Mouse (Mus musculus) retina, postnatal 1 day (tissue): ENCODE data around the gene Tspan14.

Experiments used
- DNase-seq: peaks from one replicate; pipeline ENCODE4 v3.0.0-alpha.2; 2012

Gene Tspan14

DNA sequence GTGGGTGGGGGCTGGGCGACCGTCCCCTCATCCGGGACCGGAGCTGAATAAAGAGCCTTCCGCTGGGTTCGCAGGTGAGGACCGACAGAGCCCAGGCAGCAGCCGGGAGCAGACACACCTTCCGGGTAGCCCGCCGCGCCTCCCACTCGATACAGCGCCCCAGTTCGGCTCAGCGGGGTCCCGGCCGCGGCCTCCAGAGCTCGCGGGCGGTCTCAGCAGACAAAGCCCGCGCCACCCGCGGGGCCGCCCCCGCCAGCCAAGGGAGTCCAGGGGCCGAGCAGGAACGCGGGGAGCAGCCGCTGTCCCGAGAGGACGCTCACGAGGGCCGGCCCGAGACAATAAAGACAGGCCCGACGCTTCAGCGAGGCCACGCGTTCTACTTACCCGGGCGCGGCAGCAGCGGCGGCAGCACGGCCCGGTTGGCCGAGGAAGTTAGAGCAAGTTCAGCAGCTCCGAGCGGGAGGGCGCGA lies at the start of gene Tspan14:
Tspan14 (minus strand) TSS at position 416 of the 470 bp plus-strand sequence.
- no peak for DNase-seq

DNA sequence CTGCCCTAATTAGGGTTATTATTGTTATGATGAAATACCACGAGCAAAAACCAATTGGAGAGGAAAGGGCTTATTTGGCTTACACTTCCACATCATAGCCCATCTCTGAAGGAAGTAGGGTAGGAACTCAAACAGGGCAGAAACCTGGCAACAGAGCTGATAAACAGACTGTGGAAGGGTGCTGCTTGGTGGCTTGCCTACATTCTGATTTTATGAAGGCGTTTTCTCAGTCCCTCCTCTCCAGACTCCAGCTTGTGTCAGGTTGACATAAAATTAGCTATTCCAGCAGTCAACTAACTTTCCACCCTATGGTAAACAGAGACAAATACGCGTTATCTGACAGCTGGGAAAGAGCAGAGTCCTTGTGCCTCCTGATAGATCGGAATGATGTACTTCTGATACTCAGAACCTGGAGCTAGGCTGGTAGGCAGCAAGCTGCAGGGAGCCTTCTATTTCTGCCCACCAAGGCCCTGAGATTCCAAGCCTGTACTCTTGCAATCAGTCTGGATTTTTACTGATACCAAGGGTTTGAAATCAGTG lies 48.2 kb upstream of the Tspan14 start:
- DNase-seq: no peak

DNA sequence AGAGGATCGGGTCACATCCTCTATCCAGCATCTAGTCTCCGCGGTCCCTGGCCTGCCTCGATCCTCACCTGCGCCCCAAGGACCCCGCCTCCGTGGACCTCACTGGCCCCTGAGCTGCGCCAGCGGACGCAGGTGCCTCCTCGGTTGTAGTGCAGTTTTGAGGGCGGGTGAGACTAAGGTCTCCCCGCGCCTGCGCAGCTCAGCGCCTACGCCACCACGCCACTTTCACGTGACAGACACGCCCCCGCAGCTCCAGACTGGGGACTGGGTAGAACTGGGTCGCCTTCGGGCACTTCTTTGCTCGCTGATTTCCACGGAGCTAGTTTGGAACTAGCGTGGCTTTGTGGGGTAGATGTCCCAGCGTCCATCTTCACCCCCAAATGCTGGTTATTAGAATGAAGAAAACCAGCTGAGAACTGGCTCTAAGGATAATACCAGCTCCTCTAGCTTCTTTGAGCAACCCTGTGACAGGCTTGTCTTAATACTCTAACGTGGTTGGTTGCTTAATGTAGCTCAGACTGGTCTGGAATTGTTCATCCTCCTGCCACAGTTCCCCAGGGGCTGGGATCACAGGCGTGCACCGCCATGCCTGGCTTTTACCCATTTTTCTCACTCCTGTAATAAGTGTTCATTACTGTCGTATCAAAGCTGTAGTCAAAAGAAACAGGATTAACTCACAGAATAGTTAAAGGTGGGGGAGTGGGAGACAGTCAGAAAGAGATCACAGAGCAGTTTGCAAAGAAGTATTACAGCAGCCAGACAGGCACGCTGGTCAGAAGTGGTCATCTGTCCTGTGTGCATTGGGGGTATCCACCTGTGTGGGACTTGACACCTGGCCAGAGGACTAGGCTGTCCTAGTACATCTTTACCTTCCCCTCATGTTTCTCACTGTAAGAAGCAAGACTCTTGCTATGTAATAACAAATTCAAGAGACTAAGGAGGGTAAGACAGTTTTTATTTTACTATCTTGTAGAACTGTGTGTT lies 47.3 kb upstream of the Tspan14 start, which contains the start of gene Fam213a:
Fam213a (minus strand) TSS at position 159 of the 984 bp plus-strand sequence.
- peak; percentile 94 for DNase-seq

DNA sequence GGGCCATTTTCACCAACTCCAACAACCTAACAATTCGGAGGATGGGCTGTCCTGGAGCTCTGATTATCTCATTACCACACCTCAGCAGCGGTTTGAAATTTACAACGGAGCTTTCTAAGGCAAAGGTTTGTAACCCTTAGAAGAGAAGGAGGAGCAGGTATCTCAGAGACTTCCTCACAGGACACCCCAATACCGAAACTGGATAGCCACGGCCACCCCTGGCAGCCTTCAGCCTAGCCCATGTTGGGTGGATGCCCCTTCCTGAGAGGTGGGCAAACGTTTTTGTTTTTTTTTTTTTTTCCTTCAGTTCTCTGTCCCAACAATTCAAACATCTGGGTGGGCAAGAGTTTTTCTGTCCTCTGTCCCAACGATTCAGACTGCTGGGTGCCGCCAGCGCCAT lies 46.5 kb upstream of the Tspan14 start:
- DNase-seq: no peak

DNA sequence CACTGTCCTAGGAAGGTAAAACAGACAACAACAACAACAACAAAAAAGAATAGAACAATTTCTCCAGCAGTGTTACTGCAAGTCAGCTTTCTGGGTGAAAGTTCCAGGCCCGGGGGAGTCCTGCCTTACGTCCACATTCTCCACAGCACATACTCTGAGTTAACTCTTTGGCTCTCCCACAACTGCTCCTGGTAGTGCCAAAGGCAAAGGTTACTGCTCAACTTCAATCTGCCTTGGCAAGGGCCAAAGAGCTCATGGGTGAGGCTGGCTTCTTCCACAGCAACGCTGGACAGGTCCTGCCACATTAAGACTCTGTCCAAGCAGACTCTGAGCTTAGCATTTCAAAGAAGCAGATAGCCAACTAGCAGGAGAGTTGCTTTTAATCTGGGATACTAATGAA lies 45.3 kb upstream of the Tspan14 start:
- no peak for DNase-seq

DNA sequence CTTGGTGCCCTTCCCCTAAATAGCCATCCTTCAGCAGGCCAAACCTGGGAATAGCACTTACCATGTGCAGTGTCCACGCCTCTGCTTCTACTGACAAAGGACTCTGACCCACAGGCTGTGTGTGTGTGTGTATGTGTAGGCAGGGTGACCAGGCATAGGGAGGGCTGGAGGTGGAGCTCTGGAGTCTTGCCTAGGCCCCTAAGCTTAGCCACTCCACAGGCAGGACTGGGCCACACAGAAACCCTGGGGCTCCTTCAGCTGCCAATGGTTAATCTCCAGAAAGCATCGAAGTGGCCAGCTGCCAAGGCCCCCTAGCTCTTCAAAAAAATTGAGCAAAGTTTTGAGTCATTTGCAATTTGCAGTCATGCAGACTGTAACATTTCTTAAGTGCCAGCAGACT lies 41.5 kb upstream of the Tspan14 start:
- DNase-seq: peak; percentile 15

DNA sequence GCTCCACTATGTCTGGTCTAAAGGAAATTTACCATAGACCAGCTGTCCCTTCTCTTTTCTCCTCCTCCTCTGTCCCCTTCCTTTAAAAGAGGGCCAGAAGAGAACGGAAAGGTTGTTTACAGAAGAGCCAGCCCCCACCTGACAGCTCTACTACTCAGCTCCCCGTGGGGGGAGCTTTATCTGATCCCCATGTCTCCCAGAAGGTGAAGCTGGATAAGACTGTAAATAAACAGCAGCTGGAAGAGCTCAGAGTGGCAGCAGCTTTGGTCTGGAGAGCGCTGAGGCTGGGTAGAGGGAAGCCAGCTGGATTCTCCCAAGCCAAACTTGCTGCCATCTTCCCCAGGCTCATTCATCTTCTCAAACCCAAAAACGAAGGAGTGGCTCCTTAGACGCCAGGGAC lies 41.0 kb upstream of the Tspan14 start:
- DNase-seq: peak; percentile 18

DNA sequence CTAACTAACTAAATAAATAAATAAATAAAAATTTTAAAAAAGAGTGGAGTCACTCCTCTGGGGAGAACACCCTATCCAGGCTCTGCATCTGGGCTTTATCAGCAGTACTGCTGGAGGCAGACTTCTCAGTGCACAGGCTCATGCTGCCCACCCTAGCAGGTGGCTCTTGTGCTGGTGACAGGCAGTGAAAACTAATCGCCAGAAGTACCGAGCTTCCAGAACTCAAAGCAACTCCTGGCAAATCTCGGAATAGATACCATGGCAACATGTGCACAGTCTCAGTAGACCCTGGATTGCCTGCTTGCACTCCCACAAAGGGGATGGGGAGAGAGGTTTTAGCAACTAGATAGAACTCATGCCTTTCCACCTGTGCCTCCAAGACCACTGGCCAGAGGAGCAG lies 40.3 kb upstream of the Tspan14 start:
- DNase-seq: no peak

DNA sequence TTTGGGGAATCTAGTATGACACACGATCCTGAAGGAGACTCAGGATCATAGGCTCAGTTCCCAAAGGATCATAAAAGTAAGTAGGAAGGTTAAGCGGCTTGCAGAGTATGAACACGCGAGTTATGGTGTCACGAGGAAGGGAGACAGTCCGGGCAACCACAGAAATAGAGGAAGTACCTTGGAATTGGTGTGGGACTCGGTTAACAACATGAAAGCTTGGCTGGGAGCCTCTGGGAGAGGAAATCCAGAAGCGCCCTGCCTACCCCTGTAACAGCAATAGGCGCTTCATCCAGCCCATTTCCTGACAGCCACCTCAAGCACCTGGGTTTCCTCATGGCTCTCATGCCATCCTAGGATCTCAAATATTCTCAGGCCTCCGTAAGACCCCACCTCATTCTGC lies 39.7 kb upstream of the Tspan14 start:
- no peak for DNase-seq

DNA sequence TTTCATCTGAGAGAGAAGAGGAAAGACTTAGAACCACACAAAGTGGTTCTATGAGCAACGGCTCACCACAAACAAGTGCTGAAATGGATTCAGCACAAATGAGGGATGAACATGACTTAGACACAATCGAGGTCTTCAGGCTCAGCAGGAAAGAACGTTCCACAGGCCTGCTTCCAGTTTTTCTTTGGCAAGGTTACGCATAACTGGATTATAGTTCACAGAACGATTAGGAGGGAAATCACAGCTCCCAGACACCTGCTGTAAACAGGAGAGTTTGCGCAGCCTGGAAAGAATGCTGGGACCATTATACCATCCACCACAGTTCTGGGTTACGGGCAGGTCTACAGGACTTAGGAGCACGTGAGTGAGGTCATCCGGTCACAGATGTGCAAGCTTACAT lies 39.1 kb upstream of the Tspan14 start:
- no peak for DNase-seq

DNA sequence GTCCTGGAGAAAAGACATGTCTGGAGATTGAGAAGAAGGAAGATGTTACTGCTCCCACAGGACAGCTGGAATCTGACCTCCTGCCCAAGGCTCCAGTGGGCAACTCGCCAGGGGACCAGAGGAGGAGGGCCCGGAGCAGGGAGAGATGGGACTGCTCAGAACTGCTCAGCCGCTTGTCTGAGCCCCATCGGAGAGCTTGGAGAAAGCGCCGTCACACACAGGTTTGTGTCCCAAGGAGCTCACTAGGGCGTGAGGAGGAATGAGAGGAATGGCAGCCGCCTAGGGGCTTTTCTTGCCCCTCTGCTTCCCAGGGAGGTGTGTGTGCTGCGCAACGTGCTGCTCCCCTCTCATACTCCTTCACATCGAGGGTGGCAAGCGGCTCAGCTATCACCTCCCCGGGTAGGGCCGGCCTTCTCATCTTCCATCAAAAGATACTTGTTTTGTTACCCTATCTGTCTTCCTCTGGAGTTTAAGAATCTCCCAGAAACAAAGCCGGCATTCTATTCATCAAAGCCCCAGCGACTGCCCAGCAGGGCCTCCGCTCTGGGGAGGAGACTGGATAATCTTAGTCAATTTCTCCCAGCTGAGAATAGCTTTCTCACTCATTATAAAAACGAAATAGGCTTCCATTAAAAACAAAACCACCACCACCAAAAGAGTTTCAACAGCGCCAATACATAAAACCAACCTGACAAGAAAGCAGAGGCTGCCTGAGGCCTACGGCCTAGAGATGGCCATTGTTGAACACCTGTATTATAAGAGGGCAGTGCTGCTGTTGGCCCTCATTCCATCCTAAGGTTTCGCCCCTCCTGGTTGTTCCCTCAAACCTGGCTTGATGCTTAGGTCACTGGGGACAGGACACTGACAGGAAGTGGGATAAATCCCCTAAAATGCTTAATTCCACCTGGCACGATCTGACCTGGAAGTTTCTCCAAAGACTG lies 37.9 kb upstream of the Tspan14 start:
- peak; percentile 59 for DNase-seq

DNA sequence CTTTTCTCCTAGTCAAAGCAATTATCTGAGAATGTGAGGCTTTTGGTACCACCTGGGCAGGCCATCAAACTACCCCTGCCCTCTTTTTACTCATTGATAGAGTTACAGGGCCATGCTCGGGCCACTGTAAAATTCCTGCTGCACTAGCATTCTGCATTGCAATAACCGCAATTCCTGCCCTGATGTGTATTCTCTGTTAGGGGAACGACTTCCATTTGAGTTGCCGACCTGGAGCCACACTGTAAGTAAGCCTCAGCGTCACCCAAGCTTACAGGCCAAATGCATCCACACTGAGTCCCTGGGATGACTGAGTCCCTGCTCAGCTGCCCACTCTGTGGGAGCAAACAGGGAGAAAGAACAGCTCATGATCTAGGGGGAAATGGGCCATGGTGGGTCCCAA lies 35.0 kb upstream of the Tspan14 start:
- DNase-seq: no peak

DNA sequence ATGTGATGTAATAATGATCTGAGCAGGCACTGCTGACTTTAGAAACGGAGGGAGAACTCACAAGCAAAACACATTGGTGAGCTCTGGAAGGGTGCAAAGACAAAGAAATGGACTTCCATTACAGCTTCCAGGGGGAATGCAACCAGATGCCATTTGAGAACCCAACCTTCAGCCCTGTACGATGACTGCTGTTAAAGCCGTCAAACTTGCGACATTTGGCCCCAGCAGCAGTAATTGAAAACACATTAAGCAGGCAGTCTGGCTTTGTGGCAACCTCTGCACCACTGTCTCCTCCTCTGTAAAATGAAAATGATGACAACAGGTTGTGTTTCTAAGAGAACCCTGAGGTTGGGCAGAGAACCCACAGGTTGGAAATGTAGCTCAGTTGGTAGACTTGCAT lies 34.2 kb upstream of the Tspan14 start:
- no peak for DNase-seq

DNA sequence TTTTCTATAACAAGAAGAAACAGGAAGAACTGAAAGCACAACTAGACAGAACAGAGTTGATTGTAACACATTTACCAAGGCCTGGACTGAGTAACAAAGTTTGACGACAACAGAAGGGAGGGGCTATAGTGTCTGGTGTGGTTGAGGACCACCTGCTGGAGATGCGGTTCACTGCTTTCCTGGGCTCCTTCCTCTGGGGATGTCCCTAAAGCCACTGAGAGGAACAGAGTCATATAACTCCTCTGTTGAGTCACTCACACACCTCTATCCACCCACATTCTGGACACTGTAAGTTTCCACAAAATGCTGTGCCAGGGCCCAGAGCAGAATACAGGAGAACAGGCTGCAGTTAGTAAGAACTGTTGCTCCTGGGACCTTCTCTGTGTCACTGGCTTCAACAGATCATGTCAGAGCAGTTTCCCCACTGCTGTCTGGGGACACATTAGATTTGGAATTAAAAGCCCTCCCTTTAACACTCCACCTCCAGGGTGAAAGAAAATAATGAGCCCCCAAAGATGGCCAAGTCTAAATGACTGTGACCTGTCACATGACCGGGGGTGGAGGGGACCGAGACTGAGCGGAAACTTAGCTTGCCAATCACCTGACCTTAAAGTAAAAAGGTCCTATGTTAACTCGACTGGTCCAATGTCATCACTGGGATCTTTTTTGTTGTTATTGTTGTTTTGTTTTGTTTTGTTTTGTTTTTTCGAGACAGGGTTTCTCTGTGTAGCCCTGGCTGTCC lies 33.5 kb upstream of the Tspan14 start:
- DNase-seq: no peak

DNA sequence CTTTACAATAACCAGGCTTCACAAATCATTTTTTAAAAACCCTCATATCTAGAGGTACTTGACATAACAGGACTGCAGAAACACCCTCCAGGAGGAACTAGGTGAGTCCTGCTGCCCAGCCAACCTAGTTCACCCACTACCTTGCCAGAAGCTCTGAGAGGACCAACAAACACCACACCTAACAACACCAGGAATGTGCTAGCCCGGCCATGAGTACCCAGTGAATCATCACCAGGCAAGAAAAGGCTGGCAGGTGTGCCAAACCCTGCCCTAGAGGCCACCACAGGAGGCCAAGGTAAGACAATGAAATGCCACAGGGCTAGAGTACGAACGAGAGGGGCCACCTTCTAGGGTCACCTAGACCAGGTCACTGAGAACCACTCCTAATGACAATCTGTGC lies 29.6 kb upstream of the Tspan14 start:
- DNase-seq: no peak

DNA sequence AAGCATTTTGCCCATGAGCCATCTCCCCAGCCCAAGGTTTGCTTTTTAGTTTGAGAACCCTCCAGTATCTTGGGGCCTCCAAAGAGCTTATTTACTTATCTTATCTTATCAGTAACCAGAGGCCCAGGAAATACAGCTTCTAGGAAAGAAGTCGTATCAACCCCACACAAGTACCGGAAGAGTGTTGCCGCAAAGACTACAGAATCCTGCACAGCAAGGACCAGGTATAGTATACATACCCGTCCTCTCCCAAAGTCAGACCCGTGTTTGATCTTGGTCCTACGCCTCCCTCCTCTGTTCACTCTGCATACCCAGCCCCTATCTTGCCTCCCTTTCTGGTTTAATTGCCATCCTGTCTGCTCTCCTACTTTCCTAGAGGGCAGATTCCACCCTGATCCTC lies 25.9 kb upstream of the Tspan14 start:
- DNase-seq: no peak

DNA sequence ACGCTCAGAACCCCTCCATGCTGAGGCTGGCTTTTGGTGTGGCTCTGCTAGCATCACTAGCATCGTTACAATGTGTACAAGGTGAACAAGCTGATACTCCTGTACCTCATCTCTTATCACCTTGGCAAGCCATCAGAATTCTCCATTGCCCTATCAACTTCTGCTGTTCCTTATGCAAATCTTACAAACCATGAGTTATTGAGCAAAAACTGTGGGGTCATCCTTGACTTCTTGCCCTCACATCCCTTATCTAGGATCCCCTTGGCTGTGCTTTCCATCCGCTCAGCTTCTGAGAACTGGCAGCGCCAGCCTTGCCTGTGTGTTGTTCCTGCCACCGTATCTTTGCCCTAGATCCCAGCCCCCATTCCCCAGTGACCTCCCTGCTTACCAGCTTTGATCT lies 22.2 kb upstream of the Tspan14 start:
- DNase-seq: no peak

DNA sequence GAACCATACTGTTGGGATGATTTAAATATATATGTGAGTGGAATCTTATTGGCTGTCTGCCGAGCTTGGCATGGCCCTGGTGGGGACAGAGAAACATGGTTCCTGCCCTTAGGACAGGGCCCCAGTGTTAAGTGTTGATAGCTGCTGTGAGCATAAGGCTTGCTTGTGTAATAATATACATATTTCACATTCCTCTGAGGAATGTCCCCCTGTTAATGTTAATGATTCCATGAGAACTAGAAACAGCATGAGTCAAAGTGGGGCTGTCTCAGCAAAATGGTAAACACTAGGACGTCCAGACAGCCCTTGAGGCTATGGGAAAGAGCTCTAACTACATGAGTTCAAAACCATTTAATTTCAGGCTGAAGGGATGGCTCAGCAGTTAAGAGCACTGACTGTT lies 20.6 kb upstream of the Tspan14 start:
- DNase-seq: no peak

DNA sequence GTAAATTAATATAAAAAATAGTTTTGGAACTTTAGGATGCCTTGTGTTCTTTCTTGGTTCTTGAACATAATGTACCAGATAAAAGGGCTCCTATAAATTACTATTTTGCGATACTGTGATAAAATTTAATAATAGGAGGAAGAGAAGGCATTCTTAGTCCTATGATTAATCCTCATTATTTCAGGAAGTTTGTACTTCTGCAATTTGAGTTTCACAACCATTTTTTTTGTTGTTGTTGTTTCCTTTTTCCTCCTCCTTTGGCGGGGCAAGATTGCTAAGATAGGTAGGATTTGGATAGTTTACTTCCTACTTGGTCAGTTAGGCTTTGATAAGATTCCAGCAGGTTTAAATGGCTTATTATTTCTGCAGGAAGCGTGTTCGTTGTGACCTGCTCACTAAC lies 19.0 kb upstream of the Tspan14 start:
- DNase-seq: no peak

DNA sequence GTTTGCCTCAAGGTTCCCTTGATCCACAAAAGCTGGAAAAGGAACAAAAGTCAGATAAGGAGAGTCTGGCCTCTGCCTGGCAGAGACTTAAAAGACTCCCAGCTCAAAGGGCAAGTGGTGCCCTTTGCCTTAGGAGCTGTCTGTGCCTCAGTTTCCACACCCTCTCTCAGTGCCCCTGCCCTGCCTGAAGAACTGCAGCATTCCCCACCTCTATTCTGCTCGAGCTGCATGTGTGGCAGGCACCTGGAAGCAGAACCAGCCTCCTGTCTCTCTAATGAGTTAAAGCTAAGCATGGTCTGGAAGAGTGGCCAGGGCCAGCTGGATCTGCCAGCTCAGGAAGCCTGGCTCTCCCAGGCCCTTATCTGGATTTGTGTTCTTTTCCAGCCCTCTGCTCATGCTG lies 13.1 kb upstream of the Tspan14 start:
- DNase-seq: no peak

DNA sequence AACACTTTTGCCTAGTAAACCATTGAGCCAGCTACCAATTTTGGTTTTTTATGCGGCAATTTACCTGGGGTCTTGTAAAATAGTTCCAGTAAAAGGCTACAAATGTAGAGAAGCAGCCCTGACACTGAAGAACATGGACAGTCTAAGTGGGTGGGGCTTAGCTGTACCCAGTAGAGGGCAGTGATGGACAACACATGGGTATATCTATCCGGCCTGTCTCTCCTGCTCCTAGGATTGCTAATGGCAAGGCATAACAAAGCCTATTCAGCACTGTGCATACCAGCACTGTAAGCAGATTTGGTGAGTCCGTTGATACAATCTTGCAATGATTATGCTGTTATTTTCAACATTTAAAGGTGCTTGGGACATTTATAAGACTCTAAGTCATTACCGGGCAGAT lies 12.4 kb upstream of the Tspan14 start:
- peak; percentile 78 for DNase-seq

DNA sequence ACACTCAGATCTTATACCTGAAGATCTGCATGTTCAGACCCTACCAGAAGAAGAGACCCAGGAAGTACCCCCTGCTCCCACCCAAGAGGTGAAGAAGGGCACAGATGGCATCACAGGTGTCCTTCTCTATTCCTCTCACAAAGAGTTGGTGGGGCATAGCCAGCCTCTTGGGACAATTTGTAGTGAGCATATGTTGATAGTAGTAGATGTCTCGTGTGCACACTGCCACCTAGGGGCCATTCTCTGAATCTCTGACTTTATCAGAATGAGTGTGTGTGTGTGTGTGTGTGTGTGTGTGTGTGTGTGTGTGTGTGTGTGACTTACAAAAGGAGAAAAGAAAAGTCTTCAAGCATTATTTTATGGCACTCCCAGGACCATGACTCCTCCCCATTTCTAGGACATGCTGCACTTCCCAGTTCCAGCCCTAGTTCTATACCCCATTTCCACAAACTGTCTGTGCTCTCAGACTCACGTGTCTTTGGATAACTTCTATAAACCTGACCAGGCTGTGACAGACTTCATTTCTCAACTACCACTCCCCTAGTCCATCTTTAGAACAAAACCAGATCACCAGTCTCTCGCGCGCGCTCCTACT lies 8.6 kb upstream of the Tspan14 start:
- peak; percentile 89 for DNase-seq
